Mouse (Mus musculus) kidney, postnatal 0 days (tissue): ENCODE data around the gene Gdpgp1. TPM values are rescaled to one million over a fixed set of nuclear protein-coding genes. Genes with fewer than 3 reads are reported as not detected.
A peak's percentile ranks its signal among the peaks of the same experiment; 100 is the strongest.

Experiments used
- ATAC-seq: fragments of 200-750 bp; cut with Nextera tagmentation; replicated peaks from 2 replicates; pipeline ENCODE4 v1.8.0; 2017; ENCODE audit warnings: low read depth, moderate number of reproducible peaks, moderate TSS enrichment, moderate library complexity; ENCODE audit not compliant: low FRiP score
- DNase-seq: peaks from one replicate; pipeline ENCODE4 v3.0.0-alpha.2; 2016; ENCODE audit warnings: low spot score
- H3K27ac ChIP-seq: fragments of 300-500 bp; sonication (generic); 2 replicates; pipeline ENCODE4 v1.5.1; 2014; ENCODE audit warnings: mild to moderate bottlenecking
- H3K27me3 ChIP-seq: fragments of 300-500 bp; sonication (generic); 2 replicates; pipeline ENCODE4 v1.6.1; 2014; ENCODE audit warnings: low read length, mixed read lengths; ENCODE audit not compliant: insufficient read depth
- H3K36me3 ChIP-seq: fragments of 300-500 bp; sonication (generic); 2 replicates; pipeline ENCODE4 v1.6.1; 2014; ENCODE audit warnings: low read length, mixed read lengths; ENCODE audit not compliant: insufficient read depth
- H3K4me1 ChIP-seq: fragments of 300-500 bp; sonication (generic); replicated peaks from 2 replicates; pipeline ENCODE4 v1.6.1; 2014; ENCODE audit warnings: antibody characterized with exemption, low read length, mixed read lengths; ENCODE audit not compliant: insufficient read depth
- H3K4me2 ChIP-seq: fragments of 300-500 bp; sonication (generic); 2 replicates; pipeline ENCODE4 v1.6.1; 2014; ENCODE audit warnings: mild to moderate bottlenecking, low read length, moderate library complexity, mixed read lengths
- H3K4me3 ChIP-seq: fragments of 300-500 bp; sonication (generic); replicated peaks from 2 replicates; pipeline ENCODE4 v1.5.1; 2014; ENCODE audit warnings: low read depth, low read length
- H3K9ac ChIP-seq: fragments of 300-500 bp; sonication (generic); 2 replicates; pipeline ENCODE4 v1.6.1; 2014; ENCODE audit warnings: low read depth, low read length
- H3K9me3 ChIP-seq: fragments of 300-500 bp; sonication (generic); replicated peaks from 2 replicates; pipeline ENCODE4 v1.6.1; 2016; ENCODE audit warnings: low read length, inconsistent platforms, mixed read lengths
- CTCF ChIP-seq: IDR thresholded peaks from 2 replicates; pipeline ENCODE4 v1.5.1; 2016; ENCODE audit warnings: antibody characterized with exemption, low read depth, mild to moderate bottlenecking, moderate library complexity
- WGBS: fragments of 180-500 bp; shearing (Covaris S2); extraction: QIAGEN DNeasy Blood & Tissue Kit; methylation state at CpG from one replicate; pipeline ENCODE4 v1.1.7; 2014; 5-methylcytosine and 5-hydroxymethylcytosine counted together
- polyA plus RNA-seq: library from polyadenylated mRNA; unstranded; fragments of >200 nt; fragmentation: Nextera tagmentation; extraction: Ambion mirVana; gene quantifications from 2 replicates; pipeline ENCODE4 v1.2.1, GENCODE M21; 2015

The Gdpgp1 gene
- polyA plus RNA-seq, 1 experiment from 2014 or later = 2.1 TPM

- Histone ChIP-seq H3K36me3 (no peaks in the 10 kb centered on the region), H3K4me3 (peak within 1 kb of the TSS; percentile 47), H3K4me2 (peak within 1 kb of the TSS; percentile 80), H3K27me3 (no peaks in the 10 kb centered on the region), H3K27ac (peak within 1 kb of the TSS; percentile 92), H3K9ac (peak within 1 kb of the TSS; percentile 60), H3K9me3 (no peaks in the 10 kb centered on the region), H3K4me1 (peaks cover 36% of the 10 kb centered on the region)
- peak; percentile 91 for DNase-seq
- ATAC-seq = peak; percentile 89
- no peak for TF ChIP-seq CTCF
- WGBS = 1% methylated on average over 47 of the region's 51 CpGs
These were observed 46.0 kb upstream of the Gdpgp1 start, which contains the start of gene Sema4b for GRCm38 (mm10) chr7:80186531-80187296. Gene Sema4b, plus strand, starts transcription at chr7:80186841.

- ATAC-seq (no peak), DNase-seq (no peak)
- Histone ChIP-seq H3K27ac (peak overlapping the region; percentile 92), H3K27me3 (no peaks in the 10 kb centered on the region), H3K4me2 (peak overlapping the region; percentile 80), H3K9me3 (no peaks in the 10 kb centered on the region), H3K36me3 (no peaks in the 10 kb centered on the region), H3K4me3 (peak overlapping the region; percentile 47), H3K9ac (peak overlapping the region; percentile 60; the same call in 1 of the 2 replicates), H3K4me1 (peaks cover 44% of the 10 kb centered on the region)
- no peak for TF ChIP-seq CTCF
- WGBS = 41% methylated on average over 12 of the region's 12 CpGs
These were observed 45.2 kb upstream of the Gdpgp1 start for GRCm38 (mm10) chr7:80187501-80187900.

- Histone ChIP-seq H3K4me3 (no peak overlapping the region), H3K9ac (no peak overlapping the region), H3K4me1 (peaks cover 50% of the 10 kb centered on the region), H3K27me3 (no peaks in the 10 kb centered on the region), H3K36me3 (no peaks in the 10 kb centered on the region), H3K4me2 (no peak overlapping the region), H3K27ac (no peak overlapping the region), H3K9me3 (no peaks in the 10 kb centered on the region)
- no peak for TF ChIP-seq CTCF
- ATAC-seq (no peak), DNase-seq (no peak)
- WGBS = 64% methylated on average over 2 of the region's 2 CpGs
These were observed 44.0 kb upstream of the Gdpgp1 start for GRCm38 (mm10) chr7:80188579-80189125.

GRCm38 (mm10) chr7:80189147-80189933, 43.3 kb upstream of the Gdpgp1 start:
- Histone ChIP-seq H3K4me2 (no peak overlapping the region; the same call in 1 of the 2 replicates), H3K9me3 (no peaks in the 10 kb centered on the region), H3K27ac (no peak overlapping the region), H3K36me3 (no peaks in the 10 kb centered on the region), H3K9ac (no peak overlapping the region), H3K4me1 (peaks cover 50% of the 10 kb centered on the region), H3K4me3 (no peak overlapping the region), H3K27me3 (no peaks in the 10 kb centered on the region)
- no peak for ATAC-seq
- no peak for DNase-seq
- TF ChIP-seq CTCF = no peak
- WGBS = 32% methylated on average over 11 of the region's 11 CpGs

GRCm38 (mm10) chr7:80191455-80191854, 41.2 kb upstream of the Gdpgp1 start:
- ATAC-seq (peak; percentile 15; the same call in 1 of the 2 replicates), DNase-seq (peak; percentile 37)
- Histone ChIP-seq H3K36me3 (no peaks in the 10 kb centered on the region), H3K4me3 (no peak overlapping the region), H3K27me3 (no peaks in the 10 kb centered on the region), H3K9me3 (no peaks in the 10 kb centered on the region), H3K27ac (peak overlapping the region; percentile 85), H3K4me2 (peak overlapping the region; percentile 52; the same call in 1 of the 2 replicates), H3K4me1 (peaks cover 37% of the 10 kb centered on the region), H3K9ac (no peak overlapping the region)
- peak; percentile 21; the same call in 1 of the 2 replicates for TF ChIP-seq CTCF
- 44% methylated on average over 5 of the region's 5 CpGs for WGBS
